Mouse (Mus musculus) brain, embryonic 14.5 days (tissue): Measurements from ENCODE around the gene Gm49366. TPM values are rescaled to one million over a fixed set of nuclear protein-coding genes. Genes with fewer than 3 reads are reported as not detected.
"Not testable (repeated sequence)": the region's sequence is repeated elsewhere in the genome, so short reads cannot be mapped to it uniquely, and the experiment has no call there.

Source experiments
- DNase-seq: peaks from one replicate; pipeline ENCODE4 v3.0.0-alpha.2; 2011; ENCODE audit warnings: low read depth
- CTCF ChIP-seq: fragments of 200-500 bp; IDR thresholded peaks from 2 replicates; pipeline ENCODE4 v1.5.1; 2012; ENCODE audit warnings: inconsistent platforms, mild to moderate bottlenecking, moderate library complexity, borderline replicate concordance; ENCODE audit not compliant: insufficient read depth, insufficient read length; ENCODE audit errors: extremely low read depth
- POLR2A ChIP-seq: fragments of 200-500 bp; IDR thresholded peaks from 2 replicates; pipeline ENCODE4 v1.6.1; 2012; ENCODE audit warnings: mild to moderate bottlenecking, inconsistent platforms, borderline replicate concordance; ENCODE audit not compliant: poor library complexity, insufficient read depth, insufficient read length, severe bottlenecking; ENCODE audit errors: extremely low read depth
- polyA plus RNA-seq: library from polyadenylated mRNA; depleted of rRNA; stranded (reverse); fragments of >200 nt; gene quantifications from 2 replicates; pipeline ENCODE4 v1.2.3, GENCODE M21; 2012

Gm49366 gene
- polyA plus RNA-seq, 1 experiment, result 0.49 TPM

- DNase-seq, result no peak
- TF ChIP-seq POLR2A, result no peak
- TF ChIP-seq CTCF, result no peak
Observed at GRCm38 (mm10) chr12:84064621-84065020, 25.9 kb downstream of the Gm49366 start.

- TF ChIP-seq CTCF, result no peak
- TF ChIP-seq POLR2A, result no peak
- DNase-seq, result no peak
Observed at GRCm38 (mm10) chr12:84067752-84068151, 29.0 kb downstream of the Gm49366 start.

- no peak for DNase-seq
- no peak for TF ChIP-seq POLR2A
Observed at GRCm38 (mm10) chr12:84068296-84068695, 29.6 kb downstream of the Gm49366 start.

DNA sequence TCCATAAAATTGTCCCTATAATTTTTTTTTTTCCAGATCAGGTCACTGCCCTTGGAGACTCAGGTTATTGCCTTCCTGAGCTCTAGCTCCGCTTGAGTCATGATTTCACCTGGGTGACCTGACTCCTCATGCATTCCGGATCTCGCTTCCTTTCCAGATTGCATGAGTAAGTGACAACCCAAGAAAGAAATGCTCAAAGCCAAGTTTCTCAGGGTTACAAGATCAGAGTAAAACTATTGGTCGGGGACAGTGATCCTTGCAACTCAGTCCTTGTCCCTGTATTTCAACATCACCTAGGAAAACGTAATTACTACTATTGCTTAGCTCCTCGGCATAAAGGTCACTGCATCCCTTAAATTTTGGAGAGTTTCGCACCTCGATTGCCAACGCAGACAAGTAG lies 30.3 kb downstream of the Gm49366 start, which contains the start of gene Acot5:
Gene Acot5, plus strand, starts transcription at position 340 of the 400 bp plus-strand sequence.
- DNase-seq, result no peak

DNA sequence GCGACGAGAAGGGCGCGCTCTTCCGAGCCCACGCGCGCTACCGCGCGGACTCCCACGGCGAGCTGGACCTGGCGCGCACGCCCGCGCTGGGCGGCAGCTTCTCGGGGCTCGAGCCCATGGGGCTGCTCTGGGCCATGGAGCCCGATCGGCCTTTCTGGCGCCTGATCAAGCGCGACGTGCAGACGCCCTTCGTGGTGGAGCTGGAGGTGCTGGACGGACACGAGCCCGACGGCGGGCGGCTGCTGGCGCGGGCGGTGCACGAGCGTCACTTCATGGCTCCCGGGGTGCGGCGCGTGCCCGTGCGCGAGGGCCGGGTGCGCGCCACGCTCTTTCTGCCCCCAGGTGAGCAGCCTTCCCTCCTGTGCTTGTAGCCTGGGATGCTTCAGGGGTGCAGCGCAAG lies 30.8 kb downstream of the Gm49366 start:
- DNase-seq, result not testable (repeated sequence)

More for the DNA sequence above, 30.3 kb downstream of the Gm49366 start, which contains the start of gene Acot5:
- no peak for TF ChIP-seq CTCF
- no peak for TF ChIP-seq POLR2A

- TF ChIP-seq CTCF (no peak), POLR2A (no peak)
- no peak for DNase-seq
Observed at GRCm38 (mm10) chr12:84071696-84072095, 33.0 kb downstream of the Gm49366 start.

DNA sequence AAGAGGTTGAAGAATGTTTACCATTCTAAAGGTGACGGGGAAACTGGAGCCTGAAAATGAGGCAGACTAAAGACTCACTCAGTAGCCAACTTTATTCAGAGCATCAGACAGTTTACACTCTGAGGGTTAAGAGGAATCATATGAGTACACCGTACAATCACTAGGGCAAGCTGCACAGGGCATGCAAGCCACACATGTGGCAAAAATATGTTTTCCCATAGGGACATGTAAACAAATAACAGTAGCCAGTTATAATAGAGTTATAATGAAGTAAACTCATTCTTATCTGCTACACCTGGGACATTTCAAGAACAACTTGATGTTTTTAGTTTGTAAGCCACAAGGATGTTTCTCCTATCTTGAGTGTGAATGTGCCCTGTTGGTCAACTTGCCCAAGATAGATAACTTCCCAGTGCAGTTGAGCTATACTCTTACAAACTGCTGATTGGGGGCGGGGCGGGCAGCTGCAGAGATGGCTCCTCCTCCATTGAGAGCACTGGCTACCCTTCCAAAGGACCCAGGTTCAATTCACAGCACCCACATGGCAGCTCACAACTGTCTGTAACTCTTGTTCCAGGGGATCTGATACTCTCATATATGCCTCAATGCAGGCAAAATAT lies 38.7 kb downstream of the Gm49366 start:
- no peak for DNase-seq
- TF ChIP-seq CTCF (no peak), POLR2A (no peak)

DNA sequence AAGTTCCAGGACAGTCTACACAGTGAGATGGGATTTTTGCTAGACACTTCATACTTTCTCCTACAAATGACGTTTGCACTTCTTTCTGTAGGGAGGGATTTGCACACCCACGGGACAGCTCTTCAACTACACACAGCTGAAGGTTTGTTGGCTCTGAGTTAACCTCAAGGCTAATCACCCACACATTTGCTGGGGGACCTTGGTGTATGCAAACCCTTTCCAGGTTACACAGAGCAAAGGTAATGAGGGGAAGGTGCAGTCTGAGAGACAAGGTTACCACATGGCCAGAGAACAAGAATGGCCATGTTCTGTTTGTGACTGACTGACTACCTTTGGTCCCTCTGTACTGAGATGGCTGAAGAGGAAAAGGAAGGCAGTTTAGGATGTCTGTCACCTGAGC lies 45.1 kb downstream of the Gm49366 start:
- TF ChIP-seq POLR2A, result no peak
- no peak for TF ChIP-seq CTCF
- DNase-seq, result no peak

DNA sequence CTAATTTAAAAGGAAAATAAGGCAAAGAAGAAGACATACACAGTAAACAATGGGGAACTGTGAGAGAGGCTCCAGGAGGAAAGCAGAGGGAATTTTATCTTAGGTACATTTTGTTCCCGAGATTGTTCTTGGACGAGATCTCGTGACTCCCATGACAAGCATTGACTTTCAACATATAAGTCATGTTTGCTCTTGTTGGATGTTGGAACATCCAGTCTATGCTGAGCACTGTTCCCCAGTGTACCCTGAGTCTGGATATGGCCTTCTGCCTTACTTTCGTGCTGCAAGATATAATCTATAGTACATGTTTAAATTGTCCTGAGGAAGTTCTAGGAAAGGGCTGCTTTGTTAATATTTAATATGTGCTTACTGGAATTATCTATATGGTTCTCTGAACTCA lies 45.8 kb downstream of the Gm49366 start:
- no peak for DNase-seq
- TF ChIP-seq POLR2A (no peak), CTCF (no peak)

- not testable (repeated sequence) for DNase-seq
Observed at GRCm38 (mm10) chr12:84094666-84095065, 55.9 kb downstream of the Gm49366 start.

GRCm38 (mm10) chr12:84099605-84100004 lies 60.9 kb downstream of the Gm49366 start:
- DNase-seq, result no peak
- no peak for TF ChIP-seq POLR2A
- TF ChIP-seq CTCF, result no peak

DNA sequence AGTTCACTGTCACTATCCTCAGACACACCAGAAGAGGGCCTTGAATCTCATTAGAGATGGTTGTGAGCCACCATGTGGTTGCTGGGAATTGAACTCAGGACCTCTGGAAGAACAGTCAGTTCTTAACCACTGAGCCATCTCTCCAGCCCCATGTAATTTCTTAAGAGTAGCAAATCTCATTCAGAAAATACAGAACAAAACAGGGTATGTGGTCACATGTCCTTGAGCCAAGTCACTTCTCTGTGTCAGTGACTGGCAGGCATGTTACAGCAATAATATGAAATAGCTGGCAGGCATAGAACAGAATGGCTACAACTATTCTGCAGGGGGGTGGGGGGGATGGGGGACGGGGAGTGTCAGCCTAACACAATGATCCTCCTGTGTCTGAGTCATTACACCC lies 61.3 kb downstream of the Gm49366 start:
- DNase-seq, result no peak
- TF ChIP-seq CTCF, result no peak
- no peak for TF ChIP-seq POLR2A

GRCm38 (mm10) chr12:84100604-84101492 lies 62.1 kb downstream of the Gm49366 start, which contains the start of gene Acot6:
Gene Acot6 (plus strand): TSS chr12:84100654.
- DNase-seq, result peak; percentile 76
